ENCODE assay signal across 16 mouse cellular contexts in the genomic region with DNA sequence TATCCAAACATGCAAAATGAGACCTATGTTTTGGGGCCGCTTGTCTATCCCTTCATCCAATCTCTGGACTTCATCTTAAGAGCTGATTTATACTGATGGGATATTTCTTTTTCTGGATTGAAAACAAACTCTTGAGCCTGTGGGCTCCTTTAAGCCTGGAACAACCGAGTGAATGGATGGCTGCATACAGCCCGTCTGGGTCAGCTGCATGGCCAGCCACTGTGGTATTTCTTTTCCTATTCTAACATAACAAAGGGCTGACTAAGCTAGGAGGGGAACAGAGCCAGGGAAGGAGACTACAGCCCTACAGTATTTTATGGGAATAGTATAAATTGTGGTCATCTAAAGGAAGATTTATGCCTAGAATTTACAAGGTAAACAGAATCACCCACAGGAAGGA.
"Had no signal": no experiment of that assay in that cellular context is flagged by ENCODE, and none has a peak within 500 bp of the region (broad histone marks: within the 10 kb centered on the region; RNA-seq: fewer than 3 reads in every experiment).

No protein-coding gene starts in this region.

- H3K4me1 ChIP-seq: liver, embryonic 13.5 days; lung, embryonic 15.5 days; neural tube, embryonic 12.5 days had no signal

- ATAC-seq: intestine, postnatal 0 days; liver, postnatal 0 days; midbrain, embryonic 13.5 days had no signal

- H3K36me3 ChIP-seq: liver, embryonic 13.5 days; lung, embryonic 15.5 days; midbrain, embryonic 13.5 days; neural tube, embryonic 12.5 days had no signal

- H3K4me2 ChIP-seq: limb, embryonic 12.5 days; liver, embryonic 13.5 days; lung, embryonic 15.5 days; midbrain, embryonic 13.5 days; neural tube, embryonic 12.5 days had no signal

- DNase-seq: kidney, adult 8-10 months; kidney, postnatal 10 days; liver; liver, embryonic 13.5 days; liver, postnatal 0 days; lung, postnatal 14 days; right cerebral cortex, postnatal 25 days; thymus, adult 18-20 months; thymus, postnatal 14 days had no signal

- H3K27me3 ChIP-seq: limb, embryonic 12.5 days; liver, embryonic 13.5 days; lung, embryonic 15.5 days; midbrain, embryonic 13.5 days; neural tube, embryonic 12.5 days had no signal

- H3K27ac ChIP-seq: left cerebral cortex, adult 2 months; limb, embryonic 12.5 days; liver, embryonic 13.5 days; lung, embryonic 15.5 days; macrophage; midbrain, embryonic 13.5 days; neural tube, embryonic 12.5 days had no signal

- H3K9me3 ChIP-seq: limb, embryonic 12.5 days; liver, embryonic 13.5 days; lung, embryonic 15.5 days; midbrain, embryonic 13.5 days; neural tube, embryonic 12.5 days had no signal

- H3K4me3 ChIP-seq: left cerebral cortex, adult 2 months; limb, embryonic 12.5 days; liver, embryonic 13.5 days; lung, embryonic 15.5 days; midbrain, embryonic 13.5 days; neural tube, embryonic 12.5 days had no signal

- H3K9ac ChIP-seq: limb, embryonic 12.5 days; liver, embryonic 13.5 days; liver, postnatal 0 days; lung, embryonic 15.5 days; midbrain, embryonic 13.5 days; neural tube, embryonic 12.5 days had no signal
